26 mouse cellular contexts compared by ENCODE assay signal in genomic region chr13:102312096-102312495, GRCm38 (mm10).
A peak's percentile ranks its signal among the peaks of the same experiment; 100 is the strongest.
DNase-seq lines count a peak whose midpoint lies in the region; ATAC-seq and TF ChIP-seq lines count a peak whose summit lies in the region.
"Had no signal": no experiment of that assay in that cellular context is flagged by ENCODE, and none has a peak within 500 bp of the region (broad histone marks: within the 10 kb centered on the region; RNA-seq: fewer than 3 reads in every experiment).

No protein-coding gene starts in this region.

- no peaks in the 10 kb centered on the region for H3K36me3 ChIP-seq in intestine, postnatal 0 days (ENCODE audit: control insufficient read depth, insufficient read depth)
- no peaks in the 10 kb centered on the region for H3K36me3 ChIP-seq in intestine, embryonic 15.5 days
- no peaks in the 10 kb centered on the region for H3K36me3 ChIP-seq in liver, postnatal 0 days (replicated peaks; ENCODE audit: insufficient read depth, low read length)
- H3K36me3 ChIP-seq: forebrain, embryonic 15.5 days; G1E; heart, embryonic 12.5 days; hindbrain, embryonic 10.5 days; limb, embryonic 15.5 days; midbrain, embryonic 13.5 days had no signal

- peak; percentile 61 for TF ChIP-seq CTCF in intestine, postnatal 0 days (IDR thresholded peaks at IDR 0.05; ENCODE audit: low read depth)
- peak; percentile 30 for TF ChIP-seq CTCF in liver, postnatal 0 days (IDR thresholded peaks at IDR 0.05; ENCODE audit: low read depth)

- no peak overlapping the region for H3K4me2 ChIP-seq in intestine, postnatal 0 days (replicated peaks; ENCODE audit: low read depth)
- no peak overlapping the region for H3K4me2 ChIP-seq in intestine, embryonic 15.5 days (replicated peaks)
- no peak overlapping the region for H3K4me2 ChIP-seq in liver, postnatal 0 days (ENCODE audit: low read depth, low read length)
- H3K4me2 ChIP-seq: forebrain, embryonic 15.5 days; heart, embryonic 12.5 days; limb, embryonic 15.5 days; midbrain, embryonic 13.5 days had no signal

- no peak overlapping the region for H3K27ac ChIP-seq in intestine, postnatal 0 days (ENCODE audit: low read depth, low read length)
- H3K27ac ChIP-seq in intestine, embryonic 15.5 days: no peak overlapping the region
- H3K27ac ChIP-seq in liver, postnatal 0 days (ENCODE audit: low read depth): no peak overlapping the region
- H3K27ac ChIP-seq: forebrain, embryonic 15.5 days; hindbrain, embryonic 10.5 days; limb, embryonic 15.5 days; midbrain, embryonic 13.5 days had no signal

- no peak for ATAC-seq in intestine, postnatal 0 days
- no peak for ATAC-seq in intestine, embryonic 15.5 days
- no peak for ATAC-seq in liver, postnatal 0 days
- ATAC-seq in common myeloid progenitor, adult 5-6 weeks (replicated peaks; ENCODE audit: low read depth, poor library complexity, severe bottlenecking): peak; percentile 89
- ATAC-seq: forebrain, embryonic 15.5 days; midbrain, embryonic 13.5 days had no signal

- no peak overlapping the region for H3K4me3 ChIP-seq in intestine, postnatal 0 days (ENCODE audit: low read depth, low read length)
- no peak overlapping the region for H3K4me3 ChIP-seq in intestine, embryonic 15.5 days (replicated peaks)
- H3K4me3 ChIP-seq in liver, postnatal 0 days (ENCODE audit: low read depth, low read length): no peak overlapping the region
- H3K4me3 ChIP-seq: forebrain, embryonic 15.5 days; heart, embryonic 12.5 days; hindbrain, embryonic 10.5 days; limb, embryonic 15.5 days; midbrain, embryonic 13.5 days had no signal

- no peak for DNase-seq in liver, postnatal 0 days
- DNase-seq in liver: no peak
- peak; percentile 66 for DNase-seq in 416B (ENCODE audit: low read depth)
- DNase-seq in embryo, embryonic 10.5 days (ENCODE audit: low spot score): no peak
- DNase-seq in right cerebral cortex, postnatal 25 days: no peak
- DNase-seq: adrenal gland, postnatal 10 days; B cell, adult 2 months; cerebellum, adult 2 months; cerebellum, postnatal 25 days; gastrocnemius, postnatal 10 days; heart, postnatal 10 days; left cerebral cortex, postnatal 4 days; lung, adult 18-20 months; right cerebral cortex, postnatal 14 days; spleen, adult 18-20 months; thymus, postnatal 25 days had no signal

- no peaks in the 10 kb centered on the region for H3K27me3 ChIP-seq in intestine, postnatal 0 days (replicated peaks; ENCODE audit: control insufficient read depth, insufficient read depth, low read length)
- H3K27me3 ChIP-seq in intestine, embryonic 15.5 days (replicated peaks): no peaks in the 10 kb centered on the region
- no peaks in the 10 kb centered on the region for H3K27me3 ChIP-seq in liver, postnatal 0 days (ENCODE audit: insufficient read depth, low read length)
- H3K27me3 ChIP-seq: CH12.LX; forebrain, embryonic 15.5 days; heart, embryonic 12.5 days; limb, embryonic 15.5 days; midbrain, embryonic 13.5 days had no signal

- H3K9ac ChIP-seq in intestine, postnatal 0 days (ENCODE audit: low read depth, low read length): no peak overlapping the region
- H3K9ac ChIP-seq in intestine, embryonic 15.5 days: no peak overlapping the region
- no peak overlapping the region for H3K9ac ChIP-seq in liver, postnatal 0 days (replicated peaks)
- H3K9ac ChIP-seq: forebrain, embryonic 15.5 days; heart, embryonic 12.5 days; limb, embryonic 15.5 days; midbrain, embryonic 13.5 days had no signal

- whole genome bisulfite sequencing in intestine, postnatal 0 days: 9% methylated on average over 3 of the region's 3 CpGs
- WGBS in intestine, embryonic 15.5 days: 10% methylated on average over 3 of the region's 3 CpGs
- 29% methylated on average over 3 of the region's 3 CpGs for WGBS in liver, postnatal 0 days (ENCODE audit: insufficient replicate concordance)

- no peaks in the 10 kb centered on the region for H3K9me3 ChIP-seq in intestine, postnatal 0 days (ENCODE audit: control insufficient read depth)
- H3K9me3 ChIP-seq in intestine, embryonic 15.5 days: no peaks in the 10 kb centered on the region
- H3K9me3 ChIP-seq in liver, postnatal 0 days (ENCODE audit: low read length): no peaks in the 10 kb centered on the region
- H3K9me3 ChIP-seq: forebrain, embryonic 15.5 days; G1E; heart, embryonic 12.5 days; hindbrain, embryonic 10.5 days; limb, embryonic 15.5 days; midbrain, embryonic 13.5 days had no signal

- TF ChIP-seq EP300 in liver, postnatal 0 days (IDR thresholded peaks at IDR 0.05; ENCODE audit: low read depth): no peak

- no peaks in the 10 kb centered on the region for H3K4me1 ChIP-seq in intestine, postnatal 0 days (replicated peaks; ENCODE audit: control insufficient read depth, insufficient read depth, low read length)
- H3K4me1 ChIP-seq in intestine, embryonic 15.5 days (replicated peaks): no peaks in the 10 kb centered on the region
- H3K4me1 ChIP-seq in liver, postnatal 0 days (ENCODE audit: insufficient read depth): no peaks in the 10 kb centered on the region
- H3K4me1 ChIP-seq: forebrain, embryonic 15.5 days; heart, embryonic 12.5 days; hindbrain, embryonic 10.5 days; limb, embryonic 15.5 days; midbrain, embryonic 13.5 days had no signal
